Mouse (Mus musculus): ENCODE data around the gene Onecut1. TPM values are rescaled to one million over a fixed set of nuclear protein-coding genes. Genes with fewer than 3 reads are reported as not detected.

Onecut1 gene
- polyA plus RNA-seq, 1 experiment from 2014 or later, result 6.1 TPM

Other genes with a start within 250 kb of the Onecut1 start
- 26.3 and 28.1 TPM in 2 replicates for gene Fam214a, start 91.0 kb downstream of the Onecut1 start, polyA plus RNA-seq (2014; fragmentation: Nextera tagmentation; extraction: Ambion mirVana)
- gene Arpp19, start 175.7 kb downstream of the Onecut1 start, polyA plus RNA-seq (2014; fragmentation: Nextera tagmentation; extraction: Ambion mirVana), result 229 and 231 TPM in 2 replicates
- gene Myo5a, start 209.1 kb downstream of the Onecut1 start, polyA plus RNA-seq (2014; fragmentation: Nextera tagmentation; extraction: Ambion mirVana), result 58.1 and 61.5 TPM in 2 replicates

All from hindbrain, embryonic 14.5 days (tissue).